Mouse (Mus musculus) myocyte (in vitro differentiated cells): ENCODE data around the gene Krtap16-1. TPM values are rescaled to one million over a fixed set of nuclear protein-coding genes. Genes with fewer than 3 reads are reported as not detected.

Source experiments
- H3K27me3 ChIP-seq: one replicate; pipeline ENCODE4 v1.6.1; 2011; ENCODE audit not compliant: control insufficient read depth, insufficient read depth, insufficient read length
- H3K36me3 ChIP-seq: one replicate; pipeline ENCODE4 v1.6.1; 2011; ENCODE audit not compliant: control insufficient read depth, insufficient read depth
- H3K4me2 ChIP-seq: one replicate; pipeline ENCODE4 v1.6.1; 2011; ENCODE audit warnings: low read depth, control low read depth
- H3K4me3 ChIP-seq: one replicate; pipeline ENCODE4 v1.5.1; 2011; ENCODE audit warnings: mild to moderate bottlenecking, control low read depth, moderate library complexity
- H3K79me2 ChIP-seq: one replicate; pipeline ENCODE4 v1.6.1; 2011; ENCODE audit not compliant: control insufficient read depth, insufficient read depth
- H3ac ChIP-seq: one replicate; pipeline ENCODE4 v1.6.1; 2011; ENCODE audit not compliant: control insufficient read depth, insufficient read length
- CEBPB ChIP-seq: IDR thresholded peaks from 2 replicates; pipeline ENCODE4 v1.6.1; 2011; ENCODE audit warnings: mild to moderate bottlenecking, moderate library complexity; ENCODE audit not compliant: poor library complexity, insufficient read depth, severe bottlenecking
- E2F4 ChIP-seq: IDR thresholded peaks from one replicate; pipeline ENCODE4 v1.6.1; 2011; ENCODE audit warnings: mild to moderate bottlenecking, control low read depth, moderate library complexity; ENCODE audit not compliant: insufficient read depth
- MAX ChIP-seq: IDR thresholded peaks from one replicate; pipeline ENCODE4 v1.6.1; 2011; ENCODE audit warnings: low read depth, mild to moderate bottlenecking, control low read depth
- MYOD1 ChIP-seq, 3 experiments: IDR thresholded peaks; one replicate each; pipeline ENCODE4 v1.6.1; 2011; ENCODE audit warnings: control low read depth in 2 of 3, low read depth in 2 of 3, mild to moderate bottlenecking in 2 of 3, moderate library complexity in 1 of 3; ENCODE audit not compliant: insufficient read length in 2 of 3, control insufficient read depth in 1 of 3
- MYOG ChIP-seq, 3 experiments: IDR thresholded peaks; one replicate each; pipeline ENCODE4 v1.6.1; 2011; ENCODE audit warnings: control low read depth in 2 of 3, low read depth in 2 of 3, mild to moderate bottlenecking in 2 of 3; ENCODE audit not compliant: insufficient read length in 2 of 3, control insufficient read depth in 1 of 3, insufficient read depth in 1 of 3
- POLR2A ChIP-seq: IDR thresholded peaks from one replicate; pipeline ENCODE4 v1.6.1; 2011; ENCODE audit warnings: low read depth, mild to moderate bottlenecking, control low read depth, moderate library complexity; ENCODE audit not compliant: insufficient read length
- POLR2AphosphoS2 ChIP-seq: IDR thresholded peaks from one replicate; pipeline ENCODE4 v1.6.1; 2011; ENCODE audit warnings: low read depth, control low read depth; ENCODE audit not compliant: insufficient read length
- REST ChIP-seq: IDR thresholded peaks from one replicate; pipeline ENCODE4 v1.6.1; 2011; ENCODE audit warnings: mild to moderate bottlenecking, control low read depth, moderate library complexity; ENCODE audit not compliant: insufficient read depth, insufficient read length
- SRF ChIP-seq: IDR thresholded peaks from one replicate; pipeline ENCODE4 v1.6.1; 2011; ENCODE audit warnings: low read depth; ENCODE audit not compliant: control insufficient read depth, insufficient read length
- TCF12 ChIP-seq: IDR thresholded peaks from one replicate; pipeline ENCODE4 v1.6.1; 2011; ENCODE audit warnings: mild to moderate bottlenecking, control low read depth; ENCODE audit not compliant: poor library complexity, insufficient read depth, severe bottlenecking
- TCF3 ChIP-seq: IDR thresholded peaks from one replicate; pipeline ENCODE4 v1.6.1; 2011; ENCODE audit warnings: low read depth, control low read depth; ENCODE audit not compliant: insufficient read length
- USF1 ChIP-seq: IDR thresholded peaks from one replicate; pipeline ENCODE4 v1.6.1; 2011; ENCODE audit warnings: low read depth, mild to moderate bottlenecking, control low read depth, moderate library complexity
- polyA plus RNA-seq: library from polyadenylated mRNA; unstranded; fragments of >200 nt; fragmentation: generic; extraction: Trizol; gene quantifications from one replicate; pipeline ENCODE4 v1.2.1, GENCODE M21; 2012; ENCODE audit warnings: missing spikeins

Krtap16-1 gene
- not detected for polyA plus RNA-seq

DNA sequence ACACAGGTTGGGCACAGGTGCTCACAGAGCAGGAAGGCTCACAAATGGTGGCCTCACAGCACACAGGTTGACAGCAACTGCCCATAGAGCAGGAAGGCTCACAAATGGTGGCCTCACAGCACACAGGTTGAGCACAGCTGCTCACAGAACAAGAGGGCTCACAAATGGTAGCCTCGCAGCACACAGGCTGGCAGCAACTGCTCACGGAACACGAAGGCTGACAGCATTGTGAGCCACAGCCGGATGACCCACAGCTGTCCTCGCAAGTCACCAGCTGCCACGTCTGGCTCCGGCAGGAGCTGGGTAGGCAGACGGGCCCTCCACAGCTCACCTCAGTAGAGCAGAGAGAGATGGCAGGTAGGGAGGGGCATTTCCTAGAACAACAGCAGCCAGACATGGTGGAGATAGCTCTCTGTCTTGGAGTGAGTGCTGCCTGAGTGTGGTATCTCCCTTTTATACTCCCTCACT, at the start of gene Krtap16-1:
Gene Krtap16-1 (minus strand): TSS at position 418 of the 468 bp plus-strand sequence.
- TF ChIP-seq POLR2A (no peak), TCF3 (peak; percentile 85), MYOD1 (IDR thresholded peaks at IDR 0.05; ENCODE audit: control insufficient read depth in 1 of 3, insufficient read length in 2 of 3, low read depth in 2 of 3) (peak in 2 of 3 experiments; percentile 83 to 94), REST (no peak), POLR2AphosphoS2 (no peak), TCF12 (no peak), USF1 (no peak), SRF (no peak), MAX (no peak), MYOG (IDR thresholded peaks at IDR 0.05; ENCODE audit: control insufficient read depth in 1 of 3, insufficient read depth in 1 of 3, insufficient read length in 2 of 3, low read depth in 2 of 3) (peak in 2 of 3 experiments; percentile 75 to 86), CEBPB (no peak), E2F4 (no peak)

DNA sequence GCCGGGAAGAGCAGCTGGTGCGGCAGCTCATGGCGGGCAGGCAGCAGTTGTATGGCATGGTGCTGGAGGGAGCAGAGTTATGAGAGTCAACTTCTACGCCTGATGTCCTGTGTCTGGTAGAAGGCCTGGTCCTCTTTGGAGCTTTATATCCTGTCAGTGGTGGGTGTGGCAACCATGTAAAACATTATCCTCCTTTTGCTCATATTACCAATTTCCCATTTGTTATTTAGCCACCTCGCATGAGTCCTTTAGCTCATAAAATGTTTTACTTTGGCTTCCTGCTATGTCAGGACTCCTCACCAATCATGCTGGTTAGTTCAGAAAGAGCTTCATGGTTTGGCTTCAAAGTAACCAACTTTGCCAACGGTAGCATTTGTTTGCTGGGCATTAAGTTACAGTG, 43.4 kb upstream of the Krtap16-1 start, which contains the start of gene Krt33b:
Gene Krt33b (minus strand): TSS at position 101 of the 400 bp plus-strand sequence.
- Histone ChIP-seq H3ac (no peak within 1 kb of the TSS), H3K79me2 (no peaks in the 10 kb centered on the region), H3K4me3 (no peak within 1 kb of the TSS), H3K4me2 (no peak within 1 kb of the TSS), H3K36me3 (no peaks in the 10 kb centered on the region), H3K27me3 (no peaks in the 10 kb centered on the region)
- TF ChIP-seq E2F4 = no peak
- TF ChIP-seq SRF = no peak
- no peak for TF ChIP-seq TCF12

More for the DNA sequence above, at the start of gene Krtap16-1:
- Histone ChIP-seq H3K36me3 (no peaks in the 10 kb centered on the region), H3ac (no peak within 1 kb of the TSS), H3K27me3 (peaks cover 4% of the 10 kb centered on the region), H3K4me2 (peak within 1 kb of the TSS; percentile 32), H3K79me2 (no peaks in the 10 kb centered on the region), H3K4me3 (no peak within 1 kb of the TSS)

DNA sequence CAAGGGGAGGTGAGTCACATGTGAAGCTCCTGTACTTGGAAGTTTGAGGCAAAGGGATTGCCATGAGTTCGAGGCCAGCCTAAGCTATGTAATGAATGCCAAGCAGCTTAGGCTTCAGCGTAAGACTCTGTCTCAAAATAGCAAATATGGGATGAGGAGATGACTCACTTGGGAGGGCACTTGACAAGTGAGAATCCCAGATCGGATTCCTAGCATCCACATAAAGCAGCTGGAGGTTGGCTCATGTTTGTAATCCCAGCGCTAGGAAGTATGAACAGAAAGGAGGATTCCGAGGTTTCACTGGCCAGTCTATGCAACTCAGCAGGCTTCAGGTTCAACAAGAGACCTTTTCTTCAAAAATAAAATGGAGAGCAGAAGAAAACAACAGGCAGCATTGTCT, 35.0 kb upstream of the Krtap16-1 start:
- H3K4me3 ChIP-seq = no peak overlapping the region
- no peaks in the 10 kb centered on the region for H3K27me3 ChIP-seq
- no peak for TF ChIP-seq TCF3
- TF ChIP-seq USF1 = no peak
- peak in 1 of 3 experiments; percentile 26 for TF ChIP-seq MYOD1 (IDR thresholded peaks at IDR 0.05; ENCODE audit: control insufficient read depth in 1 of 3, insufficient read length in 2 of 3, low read depth in 2 of 3)
- no peak for TF ChIP-seq POLR2A
- TF ChIP-seq MYOG (IDR thresholded peaks at IDR 0.05; ENCODE audit: control insufficient read depth in 1 of 3, insufficient read depth in 1 of 3, insufficient read length in 2 of 3, low read depth in 2 of 3) = peak in 2 of 3 experiments; percentile 31 to 52
- H3K79me2 ChIP-seq = no peaks in the 10 kb centered on the region
- H3K36me3 ChIP-seq = no peaks in the 10 kb centered on the region
- no peak overlapping the region for H3K4me2 ChIP-seq
- H3ac ChIP-seq = no peak overlapping the region

DNA sequence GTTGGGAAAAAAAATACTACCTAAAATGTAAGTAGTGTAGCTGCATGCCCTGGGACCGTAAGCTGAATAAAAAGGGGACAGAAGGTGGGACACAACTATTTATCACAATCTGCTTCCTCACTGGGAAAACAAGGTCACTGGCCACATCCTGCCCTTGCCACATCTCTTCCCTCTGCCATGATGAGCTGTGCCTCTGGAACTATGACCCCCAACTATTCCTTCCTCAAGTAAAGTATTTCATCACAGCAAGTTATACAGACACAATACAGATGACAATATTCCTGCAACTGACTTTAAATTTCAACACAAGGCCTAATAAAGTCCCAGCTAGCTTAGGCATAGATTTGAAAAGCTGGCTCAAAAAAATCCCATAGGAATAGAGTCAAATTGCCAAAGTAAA, 33.1 kb upstream of the Krtap16-1 start:
- Histone ChIP-seq H3K4me3 (no peak overlapping the region), H3K36me3 (no peaks in the 10 kb centered on the region), H3K79me2 (no peaks in the 10 kb centered on the region), H3K4me2 (no peak overlapping the region), H3ac (no peak overlapping the region), H3K27me3 (no peaks in the 10 kb centered on the region)
- TF ChIP-seq TCF3 (no peak), TCF12 (no peak), USF1 (no peak), E2F4 (no peak), MYOD1 (IDR thresholded peaks at IDR 0.05; ENCODE audit: control insufficient read depth in 1 of 3, insufficient read length in 2 of 3, low read depth in 2 of 3) (no peak), CEBPB (no peak), MYOG (IDR thresholded peaks at IDR 0.05; ENCODE audit: control insufficient read depth in 1 of 3, insufficient read depth in 1 of 3, insufficient read length in 2 of 3, low read depth in 2 of 3) (no peak), SRF (no peak), POLR2AphosphoS2 (no peak), POLR2A (no peak), REST (no peak), MAX (no peak)

DNA sequence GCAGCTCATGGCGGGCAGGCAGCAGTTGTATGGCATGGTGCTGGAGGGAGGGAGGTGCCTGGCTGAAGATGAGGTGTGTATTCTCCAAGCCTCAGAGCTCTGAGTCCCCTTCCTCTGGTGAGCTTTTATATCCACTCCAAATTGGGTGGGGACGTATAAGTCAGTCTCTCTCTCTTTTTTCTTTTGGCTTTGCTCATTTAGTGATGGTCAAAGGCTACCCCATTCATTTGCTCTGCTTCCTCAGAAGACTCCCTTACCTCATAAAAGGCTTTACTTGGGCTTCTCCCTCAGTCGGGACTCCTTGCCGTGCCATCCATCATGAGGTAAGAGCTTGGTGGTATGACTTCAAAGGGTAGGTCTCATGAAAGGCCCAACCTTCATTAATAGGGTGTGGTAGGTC, 29.7 kb upstream of the Krtap16-1 start, which contains the start of gene Krt33a:
Gene Krt33a (minus strand): TSS at position 101 of the 400 bp plus-strand sequence.
- Histone ChIP-seq H3K79me2 (no peaks in the 10 kb centered on the region), H3ac (no peak within 1 kb of the TSS), H3K36me3 (no peaks in the 10 kb centered on the region), H3K4me2 (no peak within 1 kb of the TSS), H3K4me3 (no peak within 1 kb of the TSS), H3K27me3 (no peaks in the 10 kb centered on the region)
- TF ChIP-seq SRF (no peak), REST (no peak)
